Mouse (Mus musculus): ENCODE measurements at regions not wholly inside any gene's neighbourhood (a gene's known extent, or its start where the extent isn't known, plus 50 kb on each side); places are given as distances from the start of the nearest gene placed in this dataset.

DNA sequence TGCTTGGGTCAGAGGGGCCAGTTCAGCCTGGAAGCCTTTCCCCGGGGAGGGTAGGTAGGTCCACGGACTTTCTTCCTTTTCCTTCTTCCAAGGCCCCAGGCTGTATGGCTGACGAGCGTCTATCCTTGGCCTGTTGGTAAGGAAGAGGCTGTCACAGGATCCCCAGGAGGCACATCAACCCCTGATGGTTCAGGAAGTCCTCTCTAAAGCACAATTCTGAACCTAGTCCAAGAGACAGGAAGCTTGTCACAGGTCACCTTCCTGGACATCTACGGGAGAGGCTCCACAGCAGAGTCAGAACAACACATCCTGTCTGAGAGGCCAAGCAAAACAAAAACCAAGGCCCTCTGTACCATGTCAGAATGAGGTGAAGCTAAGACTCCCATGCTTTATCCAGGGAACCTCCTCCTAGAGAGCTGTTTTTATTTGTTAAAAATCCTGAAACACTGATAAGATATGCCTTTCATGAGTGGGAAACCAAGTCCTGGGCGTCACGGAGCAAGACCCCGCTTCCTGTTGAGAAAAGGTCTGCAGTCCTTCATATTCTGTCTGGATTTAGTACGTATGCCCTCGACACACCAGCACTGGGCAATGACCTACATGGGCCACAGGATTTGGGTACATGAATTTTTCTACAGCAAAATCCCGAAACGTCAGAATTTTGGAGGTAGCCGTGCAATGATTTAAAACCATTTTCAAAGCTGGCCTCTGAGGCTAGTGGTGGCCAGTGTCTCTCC is 52.0 kb upstream of the Snrk start:
- DNase-seq, result peak; percentile 61

DNA sequence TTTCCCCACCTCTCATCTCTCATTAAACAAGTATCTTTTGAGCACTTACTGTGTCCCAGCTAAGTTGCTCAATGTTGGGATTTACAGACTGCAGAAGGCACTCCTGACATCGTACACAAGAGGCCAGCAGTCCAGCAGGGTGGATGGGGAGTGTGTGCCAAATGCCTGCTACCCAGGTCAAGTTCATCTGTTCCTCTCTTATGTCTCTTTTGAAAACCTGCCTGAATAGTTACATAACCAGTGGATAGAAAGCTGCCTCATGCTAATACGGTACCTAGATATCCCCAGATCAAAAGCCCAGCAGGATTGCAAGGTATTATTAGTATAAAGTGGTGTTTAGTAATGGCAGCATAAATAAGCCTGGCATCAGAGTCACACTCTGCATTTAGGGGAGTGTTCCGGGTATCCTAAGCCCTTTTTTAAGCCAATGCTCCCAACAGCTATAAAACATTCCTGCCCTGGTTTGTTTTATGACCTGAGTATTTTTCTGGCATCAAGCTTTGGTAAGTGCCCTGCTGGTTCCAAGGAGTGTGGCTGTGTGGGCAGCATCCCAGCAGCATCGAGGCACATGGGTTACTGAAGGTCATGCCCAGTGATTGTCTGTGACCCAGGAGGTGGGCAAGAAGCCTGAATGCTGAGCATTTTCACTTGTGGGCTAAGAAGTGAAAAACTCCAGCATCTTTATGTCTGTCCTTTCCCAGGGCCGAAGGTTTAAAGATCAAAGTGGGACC is 59.1 kb upstream of the Pomgnt2 start:
- no peak for DNase-seq

DNA sequence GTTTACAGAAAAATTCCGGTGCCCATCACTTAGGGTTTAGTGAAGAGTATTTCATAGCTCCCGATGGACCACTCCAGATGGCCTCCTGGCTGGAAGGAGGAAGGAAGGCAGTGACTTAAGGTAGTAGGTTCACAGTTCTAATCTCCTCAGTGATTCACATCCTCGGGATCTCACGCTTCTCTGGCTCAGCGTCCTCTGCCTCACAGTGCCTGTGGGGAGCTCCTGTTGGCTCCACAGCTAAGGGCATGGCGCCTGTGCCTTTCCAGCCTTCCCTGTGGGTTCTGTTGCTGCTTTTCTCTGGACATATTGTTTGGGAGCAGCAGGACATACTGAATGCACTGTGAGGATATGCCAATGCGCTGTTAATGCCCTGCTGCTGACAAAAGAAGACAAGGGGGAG is 54.8 kb upstream of the Pomgnt2 start:
- no peak for DNase-seq

DNA sequence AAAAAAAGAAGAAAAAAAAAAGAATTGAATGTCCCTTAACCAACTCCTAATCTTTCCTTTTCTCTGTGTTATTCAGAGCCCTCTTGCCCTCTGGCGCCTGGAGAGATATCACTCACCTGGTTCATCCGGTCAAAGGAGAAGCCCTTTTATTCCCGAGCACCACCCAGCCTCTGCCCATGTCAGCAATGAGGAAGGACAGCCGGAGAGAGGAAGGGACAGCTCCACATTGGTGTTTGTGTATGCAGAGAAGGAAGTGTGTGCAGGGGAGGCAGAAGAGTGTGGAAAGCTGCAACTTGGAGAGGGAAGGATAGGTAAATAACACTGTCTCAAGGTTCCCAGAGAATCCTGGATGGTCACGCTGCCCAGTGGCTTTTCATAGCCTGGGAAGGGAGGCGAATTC is 54.2 kb upstream of the Pomgnt2 start:
- DNase-seq, result no peak

DNA sequence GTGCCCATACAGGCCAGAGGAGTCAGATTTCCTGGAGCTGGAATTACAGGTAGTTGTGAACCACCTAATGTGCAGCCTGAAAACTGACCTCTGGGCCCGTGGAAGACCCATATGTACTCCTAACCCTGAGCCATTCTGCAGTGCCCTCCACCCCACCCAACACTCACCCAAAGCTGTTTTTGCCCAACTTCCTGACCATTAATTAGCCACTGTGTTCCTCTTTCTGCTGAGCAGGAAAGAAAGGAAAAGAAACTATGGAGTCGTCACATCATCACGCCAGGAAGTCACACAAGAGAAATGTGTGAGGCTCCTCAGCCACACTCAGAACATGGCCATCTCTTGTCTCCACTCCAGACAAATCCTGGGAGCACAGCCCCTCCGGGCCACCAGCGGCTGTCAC is 52.1 kb upstream of the Pomgnt2 start:
- DNase-seq, result no peak

DNA sequence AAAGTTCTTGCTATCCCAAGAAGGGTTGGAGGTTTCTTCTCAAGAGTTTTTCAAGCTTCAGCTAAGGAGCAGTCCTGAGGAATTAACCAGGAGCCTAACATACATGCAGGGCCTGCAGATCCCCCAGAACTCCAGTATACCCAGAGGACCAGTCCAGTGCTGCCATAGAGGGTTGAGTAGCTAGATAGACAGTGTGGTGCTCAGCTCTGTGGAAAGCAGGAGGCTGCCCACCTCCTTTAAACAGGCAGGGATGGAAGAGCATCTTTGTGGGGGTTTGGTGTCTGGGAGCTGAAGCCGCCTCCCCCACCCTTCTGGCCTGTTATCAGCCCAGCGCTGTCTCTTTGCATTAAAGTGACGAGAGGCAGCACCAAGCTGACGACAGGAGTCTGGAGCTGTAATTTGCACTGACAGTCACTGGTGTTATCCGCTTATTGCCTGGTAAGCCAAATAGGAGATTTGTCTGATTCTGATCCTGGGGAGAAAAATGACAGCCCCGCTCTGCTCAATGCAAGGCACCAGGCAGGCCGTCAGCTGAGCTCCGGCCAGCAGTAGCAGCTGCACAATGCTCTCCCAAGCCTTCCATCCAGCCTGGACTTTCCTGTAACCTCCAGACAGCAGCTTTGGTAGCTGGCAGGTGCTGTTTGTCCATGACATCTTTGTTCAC is 51.2 kb upstream of the Pomgnt2 start:
- DNase-seq, result no peak

Data from kidney, postnatal 10 days (tissue).